ENCODE assay signal across 8 mouse cellular contexts in genomic region chr8:123655351-123655779, GRCm38 (mm10). TPM values are rescaled to one million over a fixed set of nuclear protein-coding genes. Genes with fewer than 3 reads are reported as not detected.
DNase-seq lines count a peak whose midpoint lies in the region; ATAC-seq and TF ChIP-seq lines count a peak whose summit lies in the region.

No protein-coding gene starts in this region.

- H3K9me3 ChIP-seq in embryonic facial prominence, embryonic 12.5 days = no peaks in the 10 kb centered on the region
- H3K9me3 ChIP-seq in hindbrain, embryonic 15.5 days = no peaks in the 10 kb centered on the region
- H3K9me3 ChIP-seq in midbrain, embryonic 10.5 days (replicated peaks) = no peaks in the 10 kb centered on the region

- H3K27ac ChIP-seq in embryonic facial prominence, embryonic 12.5 days = 0 out of 2 replicates have a peak overlapping the region, but pooled peaks have one; percentile 47
- no peak overlapping the region; the same call in 1 of the 2 replicates for H3K27ac ChIP-seq in hindbrain, embryonic 15.5 days (replicated peaks)
- H3K27ac ChIP-seq in midbrain, embryonic 10.5 days (replicated peaks) = peak overlapping the region; percentile 30; the same call in 1 of the 2 replicates

- WGBS in lung, adult 2 months = 35% methylated on average over 8 of the region's 8 CpGs
- 5% methylated on average over 8 of the region's 8 CpGs for WGBS in embryonic facial prominence, embryonic 12.5 days
- WGBS in hindbrain, embryonic 15.5 days = 10% methylated on average over 8 of the region's 8 CpGs
- WGBS in midbrain, embryonic 10.5 days = 3% methylated on average over 8 of the region's 8 CpGs

- H3K27me3 ChIP-seq in embryonic facial prominence, embryonic 12.5 days = no peaks in the 10 kb centered on the region
- H3K27me3 ChIP-seq in hindbrain, embryonic 15.5 days = no peaks in the 10 kb centered on the region
- peaks cover 15% of the 10 kb centered on the region; the same call in 1 of the 2 replicates for H3K27me3 ChIP-seq in midbrain, embryonic 10.5 days (ENCODE audit: low read depth, poor library complexity, severe bottlenecking)

- TF ChIP-seq CTCF in lung, adult 2 months (IDR thresholded peaks at IDR 0.05; ENCODE audit: insufficient read depth, low read length) = no peak

- ATAC-seq in embryonic facial prominence, embryonic 12.5 days (ENCODE audit: insufficient number of reproducible peaks, insufficient read depth, low FRiP score, low TSS enrichment) = no peak
- ATAC-seq in hindbrain, embryonic 15.5 days (ENCODE audit: low FRiP score, low read depth) = no peak
- no peak for ATAC-seq in monocyte, adult 5-6 weeks (replicated peaks; ENCODE audit: insufficient number of reproducible peaks, low FRiP score, low TSS enrichment, poor library complexity, severe bottlenecking)

- no peak for TF ChIP-seq POLR2A in lung, adult 2 months (IDR thresholded peaks at IDR 0.05; ENCODE audit: borderline replicate concordance, extremely low read depth, low read depth, low read length)

- H3K36me3 ChIP-seq in embryonic facial prominence, embryonic 12.5 days = peaks cover 32% of the 10 kb centered on the region
- peaks cover 25% of the 10 kb centered on the region for H3K36me3 ChIP-seq in hindbrain, embryonic 15.5 days
- H3K36me3 ChIP-seq in midbrain, embryonic 10.5 days = peaks cover 44% of the 10 kb centered on the region

- H3K9ac ChIP-seq in embryonic facial prominence, embryonic 12.5 days = no peak overlapping the region
- peak overlapping the region; percentile 77; the same call in 1 of the 2 replicates for H3K9ac ChIP-seq in hindbrain, embryonic 15.5 days

- peak overlapping the region; percentile 62 for H3K4me2 ChIP-seq in embryonic facial prominence, embryonic 12.5 days (replicated peaks)
- peak overlapping the region; percentile 69 for H3K4me2 ChIP-seq in hindbrain, embryonic 15.5 days

- peaks cover 6% of the 10 kb centered on the region; the same call in 1 of the 2 replicates for H3K4me1 ChIP-seq in lung, adult 2 months (ENCODE audit: control insufficient read depth, insufficient read depth, low read length)
- peaks cover 20% of the 10 kb centered on the region for H3K4me1 ChIP-seq in embryonic facial prominence, embryonic 12.5 days
- peaks cover 20% of the 10 kb centered on the region for H3K4me1 ChIP-seq in hindbrain, embryonic 15.5 days (replicated peaks)
- H3K4me1 ChIP-seq in midbrain, embryonic 10.5 days = peaks cover 30% of the 10 kb centered on the region

- DNase-seq in lung, adult 2 months = peak; percentile 16
- no peak for DNase-seq in lung, postnatal 14 days
- DNase-seq in midbrain, embryonic 10.5 days (ENCODE audit: low spot score) = peak; percentile 39
- DNase-seq in thymus, postnatal 25 days = no peak
- no peak for DNase-seq in right cerebral cortex, adult 18-20 months

- H3K4me3 ChIP-seq in lung, adult 2 months (replicated peaks; ENCODE audit: extremely low read depth, low read depth, low read length) = no peak overlapping the region
- peak overlapping the region; percentile 69 for H3K4me3 ChIP-seq in embryonic facial prominence, embryonic 12.5 days
- H3K4me3 ChIP-seq in hindbrain, embryonic 15.5 days = peak overlapping the region; percentile 68
- H3K4me3 ChIP-seq in midbrain, embryonic 10.5 days = peak overlapping the region; percentile 80

RNA-seq across cellular contexts. Expression of gene Rhou, which starts 1.6 kb away (rescaled TPM):
- 5.0 and 8.0 TPM in 2 replicates for polyA plus RNA-seq in lung, adult 2 months (2012; rRNA removed)
- 9.1 and 10.0 TPM in 2 replicates for polyA plus RNA-seq in embryonic facial prominence, embryonic 12.5 days (2016; fragmentation: Nextera tagmentation; extraction: Ambion mirVana)
- 10.5 and 11.9 TPM in 2 replicates for polyA plus RNA-seq in hindbrain, embryonic 15.5 days (2015; fragmentation: Nextera tagmentation; extraction: Ambion mirVana)
- polyA plus RNA-seq in midbrain, embryonic 10.5 days (2016; fragmentation: Nextera tagmentation; extraction: Ambion mirVana) = 5.4 and 6.0 TPM in 2 replicates
- total RNA-seq in monocyte, adult 5-6 weeks (2017) = 0.19 to 1.7 TPM (median 0.86 TPM) in 3 replicates

Comparison
In these comparisons a context has a peak if more than half of its experiments do, and no peak if none do; other contexts are left out.
1. DNase-seq: peak in lung, adult 2 months (single experiment) and midbrain, embryonic 10.5 days (single experiment); none in lung, postnatal 14 days (single experiment), thymus, postnatal 25 days (single experiment) and right cerebral cortex, adult 18-20 months (single experiment).